Comparison of ENCODE assay signal across 8 mouse cellular contexts in genomic region chr17:25115664-25116432, GRCm38 (mm10). TPM values are rescaled to one million over a fixed set of nuclear protein-coding genes. Genes with fewer than 3 reads are reported as not detected.
DNase-seq lines count a peak whose midpoint lies in the region; ATAC-seq lines count a peak whose summit lies in the region.

Gene Telo2 (minus strand): TSS chr17:25115967.

- ATAC-seq in hindbrain, embryonic 13.5 days (ENCODE audit: low FRiP score) = peak; percentile 95

- H3K4me2 ChIP-seq in hindbrain, embryonic 13.5 days = peak within 1 kb of the TSS; percentile 92

- peaks cover 10% of the 10 kb centered on the region; the same call in 1 of the 2 replicates for H3K27me3 ChIP-seq in hindbrain, embryonic 13.5 days

- H3K9me3 ChIP-seq in hindbrain, embryonic 13.5 days = no peaks in the 10 kb centered on the region

- peak within 1 kb of the TSS; percentile 64 for H3K4me3 ChIP-seq in hindbrain, embryonic 13.5 days

- peak within 1 kb of the TSS; percentile 83 for H3K9ac ChIP-seq in hindbrain, embryonic 13.5 days

- peaks cover 24% of the 10 kb centered on the region for H3K4me1 ChIP-seq in hindbrain, embryonic 13.5 days (replicated peaks)

- WGBS in hindbrain, embryonic 13.5 days = 5% methylated on average over 40 of the region's 40 CpGs

- peak within 1 kb of the TSS; percentile 89 for H3K27ac ChIP-seq in hindbrain, embryonic 13.5 days

- H3K36me3 ChIP-seq in hindbrain, embryonic 13.5 days = peaks cover 18% of the 10 kb centered on the region

- DNase-seq in NIH3T3 (ENCODE audit: low read depth) = peak; percentile 97
- DNase-seq in cerebellum, postnatal 10 days = peak; percentile 97 to 98
- peak; percentile 86 to 88 for DNase-seq in frontal cortex, postnatal 14 days (ENCODE audit: low spot score in 2 of 2)
- peak; percentile 87 to 89 for DNase-seq in layer of hippocampus, postnatal 25 days (ENCODE audit: extremely low spot score in 1 of 2, low spot score in 1 of 2)
- peak; percentile 94 for DNase-seq in lung, postnatal 25 days (ENCODE audit: low spot score)
- peak; percentile 96 for DNase-seq in retina, embryonic 14.5 days (ENCODE audit: low spot score)
- DNase-seq in thymus, postnatal 4 days = peak; percentile 97

RNA-seq across cellular contexts. Expression of gene Telo2, which starts in this region (rescaled TPM):
- polyA plus RNA-seq in hindbrain, embryonic 13.5 days (2015; fragmentation: Nextera tagmentation; extraction: Ambion mirVana) = 41.9 and 45.5 TPM in 2 replicates
- total RNA-seq in layer of hippocampus, postnatal 25 days (2021) = 10 to 100 TPM; 29.3 to 43.2 TPM

Comparison
In these comparisons a context has a peak if more than half of its experiments do, and no peak if none do; other contexts are left out.
1. Peak in every context shown above with its lines: DNase-seq, ATAC-seq, H3K4me3 ChIP-seq and H3K27ac ChIP-seq.